Mouse (Mus musculus) kidney, adult 2 months (tissue): ENCODE data around the gene Vmn1r231.

Source experiments
- CTCF ChIP-seq: fragments of 200-500 bp; conservative IDR thresholded peaks from 2 replicates; pipeline ENCODE4 v1.5.1; 2011; ENCODE audit warnings: low read depth, mild to moderate bottlenecking, control low read depth, low read length, moderate library complexity, mixed read lengths; ENCODE audit not compliant: insufficient read depth, insufficient read length
- POLR2A ChIP-seq: fragments of 200-500 bp; IDR thresholded peaks from one replicate; pipeline ENCODE4 v1.6.1; 2011; ENCODE audit warnings: low read depth, low read length, control low read depth

DNA sequence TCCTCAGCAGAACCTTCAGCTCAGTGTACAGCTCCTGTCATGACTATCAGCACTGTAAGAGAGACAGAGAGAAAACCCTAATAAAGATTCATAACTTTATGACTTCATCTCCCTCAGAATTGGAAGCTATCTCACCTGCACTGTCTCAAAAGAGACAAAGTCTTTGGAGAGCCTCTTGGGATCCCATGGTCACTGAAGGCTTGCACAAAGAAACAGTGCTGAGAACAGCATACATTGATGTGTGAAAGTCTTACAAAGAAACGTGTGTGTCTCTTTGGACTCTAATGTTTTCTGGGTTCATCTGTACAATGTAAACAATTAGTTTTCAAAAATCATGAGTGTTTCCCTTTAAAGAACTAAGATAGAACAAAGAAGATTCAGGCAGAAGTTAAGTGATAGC is 14.7 kb upstream of the Vmn1r231 start, which contains the start of gene Vmn1r232:
- TF ChIP-seq POLR2A, result no peak
- no peak for TF ChIP-seq CTCF
